Mouse (Mus musculus) spleen, adult 2 months (tissue): ENCODE measurements around the gene Ephb1.

Experiments used
- CTCF ChIP-seq: fragments of 200-500 bp; IDR thresholded peaks from 2 replicates; pipeline ENCODE4 v1.5.1; 2011; ENCODE audit warnings: mild to moderate bottlenecking, inconsistent platforms; ENCODE audit not compliant: insufficient read depth, insufficient read length, insufficient replicate concordance; ENCODE audit errors: extremely low read depth
- POLR2A ChIP-seq: fragments of 200-500 bp; IDR thresholded peaks from 2 replicates; pipeline ENCODE4 v1.6.1; 2011; ENCODE audit warnings: low read depth, low read length, inconsistent platforms

DNA sequence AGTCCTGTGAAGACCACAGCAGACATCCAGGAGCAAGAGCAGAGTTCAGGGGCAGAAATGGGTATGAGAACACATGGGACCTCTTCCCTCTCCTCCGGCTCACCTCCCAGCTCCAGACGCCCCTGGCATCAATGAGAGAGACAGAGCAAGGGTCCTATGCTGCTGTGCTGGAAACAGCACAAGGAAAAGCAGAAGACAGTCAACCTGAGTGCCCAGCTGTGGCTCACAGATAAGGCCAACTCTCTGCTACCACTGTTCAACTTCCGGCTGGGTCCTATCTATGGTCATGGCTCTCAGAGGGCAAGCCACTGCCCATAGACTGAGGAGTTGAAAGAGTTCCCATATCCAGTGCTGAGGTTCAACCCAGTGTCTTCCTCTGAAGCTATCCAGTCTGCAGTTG lies 7.7 kb downstream of the Ephb1 start:
- TF ChIP-seq POLR2A = no peak
- TF ChIP-seq CTCF = no peak
